Mouse (Mus musculus): ENCODE measurements around the gene Malrd1.

- no peak for TF ChIP-seq CTCF (IDR thresholded peaks at IDR 0.05; ENCODE audit: low read depth)
- TF ChIP-seq EP300 (IDR thresholded peaks at IDR 0.05; ENCODE audit: low read depth) = no peak
Measured at GRCm38 (mm10) chr2:15635761-15636160, 109.5 kb downstream of the Malrd1 start.

Measured in liver, postnatal 0 days (tissue).